Mouse (Mus musculus): ENCODE results near the gene Gas7.

GRCm38 (mm10) chr11:67496796-67497195, 41.6 kb downstream of the Gas7 start:
- TF ChIP-seq CTCF (IDR thresholded peaks at IDR 0.05; ENCODE audit: low read depth) (no peak), EP300 (IDR thresholded peaks at IDR 0.05; ENCODE audit: low read depth) (no peak)
